Mouse (Mus musculus) heart, embryonic 11.5 days (tissue): ENCODE results near the gene Slc26a1. TPM values are rescaled to one million over a fixed set of nuclear protein-coding genes. Genes with fewer than 3 reads are reported as not detected.

Source experiments
- ATAC-seq: fragments of 200-750 bp; cut with Nextera tagmentation; replicated peaks from 2 replicates; pipeline ENCODE4 v1.8.0; 2017; ENCODE audit warnings: moderate library complexity; ENCODE audit not compliant: insufficient number of reproducible peaks, low FRiP score, low TSS enrichment
- H3K27ac ChIP-seq: fragments of 300-500 bp; sonication (generic); 2 replicates; pipeline ENCODE4 v1.5.1; 2014; ENCODE audit warnings: mild to moderate bottlenecking, low read depth, low read length
- H3K27me3 ChIP-seq: fragments of 300-500 bp; sonication (generic); 2 replicates; pipeline ENCODE4 v1.6.1; 2014; ENCODE audit warnings: mild to moderate bottlenecking, low read length, mixed read lengths; ENCODE audit not compliant: control insufficient read depth, insufficient read depth
- H3K36me3 ChIP-seq: fragments of 300-500 bp; sonication (generic); 2 replicates; pipeline ENCODE4 v1.6.1; 2014; ENCODE audit warnings: mild to moderate bottlenecking, low read length, moderate library complexity, mixed read lengths; ENCODE audit not compliant: control insufficient read depth, insufficient read depth
- H3K4me1 ChIP-seq: fragments of 300-500 bp; sonication (generic); 2 replicates; pipeline ENCODE4 v1.6.1; 2014; ENCODE audit warnings: low read length; ENCODE audit not compliant: control insufficient read depth, insufficient read depth
- H3K4me2 ChIP-seq: fragments of 300-500 bp; sonication (generic); 2 replicates; pipeline ENCODE4 v1.6.1; 2014; ENCODE audit warnings: mild to moderate bottlenecking, moderate library complexity
- H3K4me3 ChIP-seq: fragments of 300-500 bp; sonication (generic); 2 replicates; pipeline ENCODE4 v1.5.1; 2014; ENCODE audit warnings: low read depth, low read length
- H3K9ac ChIP-seq: fragments of 300-500 bp; sonication (generic); 2 replicates; pipeline ENCODE4 v1.6.1; 2014; ENCODE audit warnings: mild to moderate bottlenecking, low read depth, low read length, moderate library complexity
- H3K9me3 ChIP-seq: fragments of 300-500 bp; sonication (generic); replicated peaks from 2 replicates; pipeline ENCODE4 v1.6.1; 2016; ENCODE audit warnings: low read length; ENCODE audit not compliant: control insufficient read depth
- WGBS: fragments of 180-500 bp; shearing (Covaris S2); extraction: QIAGEN DNeasy Blood & Tissue Kit; methylation state at CpG from one replicate; pipeline ENCODE4 v1.1.7; 2014; ENCODE audit not compliant: insufficient replicate concordance; 5-methylcytosine and 5-hydroxymethylcytosine counted together
- polyA plus RNA-seq: library from polyadenylated mRNA; unstranded; fragments of >200 nt; fragmentation: Nextera tagmentation; extraction: Ambion mirVana; gene quantifications from 2 replicates; pipeline ENCODE4 v1.2.1, GENCODE M21; 2014

Gene Slc26a1
- polyA plus RNA-seq, 1 experiment from 2014 or later: 0.70 TPM

DNA sequence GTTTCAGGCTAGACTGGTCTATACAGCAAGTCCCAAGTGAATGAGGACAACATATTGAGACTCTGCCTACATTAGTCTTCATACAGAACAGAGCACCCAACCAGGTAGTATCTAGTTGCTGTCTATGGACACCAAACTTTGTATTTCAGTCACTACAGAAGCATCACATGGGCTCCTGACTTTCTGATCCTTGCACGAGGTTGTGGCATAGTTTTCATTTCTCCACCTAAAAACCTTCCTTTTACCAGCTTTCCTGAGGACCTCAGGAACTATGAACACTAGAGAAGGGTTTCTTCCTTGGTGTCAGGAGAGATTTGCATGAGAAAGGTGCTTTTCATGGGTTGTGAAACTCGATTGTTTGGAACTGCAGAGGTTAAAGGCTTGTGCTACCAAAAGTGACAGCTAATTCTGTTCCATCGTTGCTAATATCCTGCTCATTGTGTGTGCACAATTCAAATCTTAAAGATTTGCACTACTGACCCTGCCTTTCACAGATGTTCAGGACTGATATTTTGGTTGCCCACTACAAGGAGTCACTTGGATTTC, 6.9 kb downstream of the Slc26a1 start:
- WGBS: 23% methylated on average over 3 of the region's 3 CpGs
- peak overlapping the region; percentile 85 for H3K4me2 ChIP-seq
- H3K9ac ChIP-seq: peak overlapping the region; percentile 89
- peaks cover 6% of the 10 kb centered on the region for H3K4me1 ChIP-seq
- H3K27me3 ChIP-seq: no peaks in the 10 kb centered on the region
- peak overlapping the region; percentile 54 for H3K4me3 ChIP-seq
- H3K36me3 ChIP-seq: peaks cover 3% of the 10 kb centered on the region; the same call in 1 of the 2 replicates
- no peaks in the 10 kb centered on the region for H3K9me3 ChIP-seq
- no peak for ATAC-seq
- peak overlapping the region; percentile 84 for H3K27ac ChIP-seq

GRCm38 (mm10) chr5:108667370-108667769, 8.0 kb downstream of the Slc26a1 start:
- Histone ChIP-seq H3K4me2 (no peak overlapping the region), H3K4me1 (peaks cover 6% of the 10 kb centered on the region), H3K36me3 (peaks cover 3% of the 10 kb centered on the region; the same call in 1 of the 2 replicates), H3K9me3 (no peaks in the 10 kb centered on the region), H3K27me3 (no peaks in the 10 kb centered on the region), H3K4me3 (no peak overlapping the region), H3K27ac (no peak overlapping the region), H3K9ac (no peak overlapping the region)
- 70% methylated on average over 2 of the region's 2 CpGs for WGBS
- ATAC-seq: no peak

- Histone ChIP-seq H3K4me2 (no peak overlapping the region), H3K9ac (no peak overlapping the region), H3K4me1 (peaks cover 6% of the 10 kb centered on the region), H3K36me3 (no peaks in the 10 kb centered on the region), H3K27me3 (no peaks in the 10 kb centered on the region), H3K9me3 (no peaks in the 10 kb centered on the region), H3K27ac (no peak overlapping the region), H3K4me3 (no peak overlapping the region)
- no peak for ATAC-seq
- 39% methylated on average over 3 of the region's 3 CpGs for WGBS
Measured at GRCm38 (mm10) chr5:108665066-108665465, 10.3 kb downstream of the Slc26a1 start.

GRCm38 (mm10) chr5:108662772-108663171, 12.6 kb downstream of the Slc26a1 start:
- no peak overlapping the region for H3K4me2 ChIP-seq
- no peak overlapping the region for H3K27ac ChIP-seq
- H3K4me1 ChIP-seq: peaks cover 6% of the 10 kb centered on the region
- no peaks in the 10 kb centered on the region for H3K36me3 ChIP-seq
- 84% methylated on average over 4 of the region's 4 CpGs for WGBS
- no peak overlapping the region for H3K9ac ChIP-seq
- no peak for ATAC-seq
- H3K9me3 ChIP-seq: no peaks in the 10 kb centered on the region
- no peaks in the 10 kb centered on the region for H3K27me3 ChIP-seq
- no peak overlapping the region for H3K4me3 ChIP-seq

GRCm38 (mm10) chr5:108660632-108661268, 14.6 kb downstream of the Slc26a1 start:
- H3K27me3 ChIP-seq: no peaks in the 10 kb centered on the region
- no peaks in the 10 kb centered on the region for H3K9me3 ChIP-seq
- ATAC-seq: peak; percentile 99
- H3K9ac ChIP-seq: peak overlapping the region; percentile 93
- WGBS: 15% methylated on average over 36 of the region's 36 CpGs
- H3K4me2 ChIP-seq: peak overlapping the region; percentile 98
- no peak overlapping the region for H3K27ac ChIP-seq
- no peaks in the 10 kb centered on the region for H3K36me3 ChIP-seq
- peaks cover 6% of the 10 kb centered on the region for H3K4me1 ChIP-seq
- peak overlapping the region; percentile 79 for H3K4me3 ChIP-seq

GRCm38 (mm10) chr5:108659698-108660631, 15.4 kb downstream of the Slc26a1 start, which contains the start of gene Idua:
Idua (plus strand) TSS chr5:108660331.
- ATAC-seq: peak; percentile 3
- Histone ChIP-seq H3K4me2 (peak within 1 kb of the TSS; percentile 98), H3K4me1 (peaks cover 6% of the 10 kb centered on the region), H3K36me3 (peaks cover under 1% of the 10 kb centered on the region; the same call in 1 of the 2 replicates), H3K4me3 (peak within 1 kb of the TSS; percentile 79), H3K9me3 (no peaks in the 10 kb centered on the region), H3K27ac (no peak within 1 kb of the TSS), H3K9ac (peak within 1 kb of the TSS; percentile 93), H3K27me3 (no peaks in the 10 kb centered on the region)
- 10% methylated on average over 24 of the region's 24 CpGs for WGBS

DNA sequence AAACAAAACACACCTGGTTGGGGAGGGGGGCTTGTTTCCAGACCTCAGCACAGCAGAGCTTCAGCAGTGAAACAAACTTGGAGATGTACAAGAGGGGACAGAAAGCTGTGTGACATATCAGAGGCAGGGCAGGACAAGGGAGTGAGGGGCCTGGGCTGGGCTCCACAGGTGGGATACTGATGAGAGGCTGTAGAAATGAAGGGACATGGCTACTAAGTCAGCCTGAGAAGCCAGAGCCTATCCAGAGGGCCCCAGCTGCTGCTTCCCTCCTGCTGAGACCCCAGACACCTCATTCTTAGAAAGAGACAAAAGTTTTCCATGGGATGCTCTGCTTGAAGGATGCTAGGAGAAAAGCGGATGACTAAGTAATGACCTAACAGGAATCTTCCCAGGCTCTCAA, 16.8 kb downstream of the Slc26a1 start:
- no peak for ATAC-seq
- Histone ChIP-seq H3K4me2 (no peak overlapping the region), H3K9me3 (no peaks in the 10 kb centered on the region), H3K4me1 (peaks cover 6% of the 10 kb centered on the region), H3K4me3 (no peak overlapping the region), H3K9ac (no peak overlapping the region), H3K27ac (no peak overlapping the region), H3K36me3 (peaks cover 6% of the 10 kb centered on the region), H3K27me3 (no peaks in the 10 kb centered on the region)
- WGBS: 96% methylated on average over 1 of the region's 1 CpGs

DNA sequence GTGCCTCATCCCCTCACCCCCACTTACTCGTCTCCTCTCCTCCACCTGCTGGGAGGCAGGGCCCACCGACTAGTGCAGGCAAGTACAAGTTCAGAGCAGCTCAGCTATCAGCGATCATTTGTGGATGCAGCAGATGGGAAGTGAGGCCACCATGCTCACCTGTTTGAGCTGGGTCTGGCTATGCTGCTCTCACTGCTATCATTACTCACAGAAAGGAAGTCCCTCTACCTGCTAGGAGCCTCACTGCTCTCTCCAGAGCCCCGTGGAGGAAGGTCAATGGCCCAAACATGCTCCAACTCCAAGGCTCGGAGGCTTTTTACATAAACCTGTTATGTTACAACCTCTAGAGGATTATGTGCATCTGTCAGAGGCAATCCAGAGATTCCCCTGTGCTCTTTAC, 18.0 kb downstream of the Slc26a1 start:
- Histone ChIP-seq H3K9me3 (no peaks in the 10 kb centered on the region), H3K9ac (no peak overlapping the region), H3K4me2 (no peak overlapping the region), H3K4me1 (peaks cover 6% of the 10 kb centered on the region), H3K4me3 (no peak overlapping the region), H3K27ac (no peak overlapping the region), H3K27me3 (no peaks in the 10 kb centered on the region), H3K36me3 (peaks cover 8% of the 10 kb centered on the region)
- 82% methylated on average over 5 of the region's 5 CpGs for WGBS
- ATAC-seq: no peak
